Mouse (Mus musculus) megakaryocyte, embryonic 14.5 days (primary cell): ENCODE results near the gene Cadm3.

Experiments
- FLI1 ChIP-seq: IDR thresholded peaks from 2 replicates; pipeline ENCODE4 v1.6.1; 2012; ENCODE audit warnings: low read length, inconsistent platforms, mixed read lengths
- GATA1 ChIP-seq: IDR thresholded peaks from 3 replicates; pipeline ENCODE4 v1.6.1; 2012; ENCODE audit warnings: mixed read lengths, low read length, inconsistent platforms, borderline replicate concordance

GRCm38 (mm10) chr1:173339543-173339942, 28.0 kb downstream of the Cadm3 start:
- TF ChIP-seq GATA1 (no peak), FLI1 (no peak)
